Mouse (Mus musculus): Measurements from ENCODE around the gene Prdm15. TPM values are rescaled to one million over a fixed set of nuclear protein-coding genes. Genes with fewer than 3 reads are reported as not detected.

Prdm15 gene
- polyA plus RNA-seq, 1 experiment: 17.4 TPM

DNA sequence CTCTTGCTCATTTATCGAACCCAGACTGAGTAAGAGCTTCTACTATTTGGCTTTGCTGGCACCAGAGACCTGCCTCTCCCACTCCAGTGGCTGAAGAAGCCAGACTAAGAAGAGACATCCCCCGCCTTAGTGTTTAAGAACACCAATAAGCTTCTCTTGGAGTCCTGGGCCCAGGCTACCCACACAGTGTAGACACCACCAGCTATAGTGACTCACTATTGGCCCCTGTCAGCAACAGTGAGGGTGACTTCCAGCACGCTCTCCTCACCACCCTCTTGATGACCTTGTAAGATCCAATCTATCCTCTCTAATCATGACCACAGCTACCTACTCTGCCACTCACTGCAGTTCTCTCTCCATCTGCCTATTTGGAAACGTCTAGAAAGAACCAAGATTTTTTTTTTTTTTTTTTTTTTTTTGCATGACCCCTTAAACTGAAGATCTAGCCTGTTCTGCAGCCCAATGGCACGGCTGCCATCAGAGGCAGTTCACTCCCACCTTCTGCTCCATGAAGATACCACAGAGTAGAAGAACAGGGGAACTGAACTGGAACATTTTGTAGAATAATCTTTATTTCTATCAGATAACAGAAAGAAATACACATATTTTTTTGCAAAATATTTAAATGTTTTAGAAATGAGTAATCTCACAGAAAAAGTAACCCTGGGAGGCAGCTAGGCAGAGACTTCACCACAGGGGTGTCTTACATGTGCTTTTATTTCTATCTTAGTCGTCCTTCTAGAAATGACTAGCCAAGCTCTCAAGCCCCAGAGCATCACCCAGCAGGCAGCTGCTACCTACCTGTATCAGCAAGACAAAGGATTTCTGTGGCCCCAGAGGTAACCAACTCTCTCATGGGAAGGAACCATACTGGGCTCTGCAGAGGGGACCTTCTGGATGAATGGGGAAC is 17.8 kb upstream of the Prdm15 start:
- peaks cover 4% of the 10 kb centered on the region for H3K4me1 ChIP-seq (ENCODE audit: control insufficient read depth, insufficient read depth, low read length)
- H3K4me3 ChIP-seq (ENCODE audit: insufficient read depth, low read length): no peak overlapping the region
- H3K27ac ChIP-seq (ENCODE audit: insufficient read depth, low read length): no peak overlapping the region
- TF ChIP-seq POLR2A (IDR thresholded peaks at IDR 0.05; ENCODE audit: extremely low read depth, insufficient read depth, low read length): no peak
- no peak for TF ChIP-seq CTCF (IDR thresholded peaks at IDR 0.05; ENCODE audit: extremely low read depth, insufficient read depth, low read length)

DNA sequence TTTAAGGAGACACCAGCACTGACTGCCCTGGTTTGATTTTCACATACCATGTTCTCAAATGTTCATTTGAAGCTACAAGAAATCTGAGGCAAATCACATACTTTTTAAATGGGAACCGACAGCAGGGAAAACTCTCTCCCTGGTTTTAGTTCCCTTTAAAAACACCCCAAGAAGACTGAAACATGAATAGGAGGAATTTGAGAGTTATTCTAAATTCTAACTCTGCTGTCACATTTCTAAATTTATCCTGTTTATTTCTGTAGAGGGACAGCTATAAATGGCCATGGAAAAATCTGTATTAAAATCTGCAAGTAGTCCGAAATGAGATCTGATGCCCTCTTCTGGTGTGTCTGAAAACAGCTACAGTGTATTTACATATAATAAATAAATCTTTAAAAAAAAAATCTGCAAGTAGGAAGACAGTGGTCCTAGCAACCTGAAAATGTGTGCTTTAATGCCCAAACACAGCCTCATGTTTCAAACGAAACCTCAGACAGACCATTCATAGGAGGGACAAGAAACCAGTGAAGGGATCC is 12.3 kb upstream of the Prdm15 start:
- Histone ChIP-seq H3K4me1 (ENCODE audit: control insufficient read depth, insufficient read depth, low read length) (peaks cover 6% of the 10 kb centered on the region), H3K4me3 (ENCODE audit: insufficient read depth, low read length) (no peak overlapping the region), H3K27ac (ENCODE audit: insufficient read depth, low read length) (peak overlapping the region; percentile 77; the same call in 1 of the 2 replicates)
- TF ChIP-seq POLR2A (IDR thresholded peaks at IDR 0.05; ENCODE audit: extremely low read depth, insufficient read depth, low read length) (no peak), CTCF (IDR thresholded peaks at IDR 0.05; ENCODE audit: extremely low read depth, insufficient read depth, low read length) (no peak)

DNA sequence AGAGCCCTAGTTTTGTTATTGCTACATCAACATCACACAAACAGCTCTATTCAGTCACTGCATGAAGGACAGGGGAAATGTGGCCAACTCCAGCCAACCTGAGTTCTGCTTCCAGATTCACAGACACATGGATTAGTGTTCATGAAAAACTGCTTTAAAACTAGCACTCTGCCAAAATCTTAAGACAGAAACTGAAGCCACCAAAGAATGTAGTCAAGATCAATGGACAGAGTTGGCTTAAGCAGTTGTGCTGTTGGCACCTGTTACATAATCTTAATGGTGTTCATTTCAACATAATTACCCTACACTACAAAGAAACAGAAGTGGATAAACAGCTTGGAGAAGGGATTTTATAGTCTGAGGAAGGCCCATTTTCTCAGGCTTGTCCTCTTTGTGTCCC is 4.4 kb upstream of the Prdm15 start:
- TF ChIP-seq POLR2A (IDR thresholded peaks at IDR 0.05; ENCODE audit: extremely low read depth, insufficient read depth, low read length): no peak
- TF ChIP-seq CTCF (IDR thresholded peaks at IDR 0.05; ENCODE audit: extremely low read depth, insufficient read depth, low read length): no peak
- Histone ChIP-seq H3K27ac (ENCODE audit: insufficient read depth, low read length) (no peak overlapping the region), H3K4me3 (ENCODE audit: insufficient read depth, low read length) (no peak overlapping the region), H3K4me1 (ENCODE audit: control insufficient read depth, insufficient read depth, low read length) (no peaks in the 10 kb centered on the region)

DNA sequence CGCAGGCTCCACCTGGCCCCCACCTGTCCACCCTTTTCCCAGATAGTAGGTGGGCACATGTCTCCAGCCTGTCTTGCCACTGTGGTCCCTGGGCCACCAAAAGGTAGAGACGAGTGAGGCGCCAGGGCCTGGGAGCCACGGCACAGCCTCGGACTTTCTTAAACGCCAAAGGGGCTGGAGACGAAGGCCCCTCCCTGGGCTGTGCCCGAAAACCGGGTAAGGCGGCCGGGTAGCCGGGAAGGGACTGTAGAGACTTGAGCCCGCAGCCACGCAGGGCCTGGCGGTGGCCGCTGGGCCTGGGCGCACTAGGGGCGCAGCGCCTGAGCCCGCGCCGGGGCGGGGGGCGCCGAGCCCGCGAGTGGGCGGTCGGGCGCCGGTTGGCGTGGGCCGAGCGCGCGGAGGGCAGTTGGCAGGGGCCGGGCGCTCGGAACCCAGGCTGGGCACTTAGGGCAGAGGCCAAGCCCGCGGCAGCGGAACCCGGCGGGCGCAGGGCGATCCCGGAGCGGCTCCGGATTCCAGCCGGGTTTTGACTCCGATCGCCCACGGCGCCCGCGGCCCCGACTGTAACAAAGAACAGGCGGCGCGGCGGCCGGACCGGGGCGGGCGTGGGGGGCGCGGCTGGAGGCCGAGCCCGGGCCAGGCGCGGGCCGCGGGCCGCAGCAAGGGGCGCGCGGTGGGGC is 449 bp downstream of the Prdm15 start:
- Histone ChIP-seq H3K4me3 (ENCODE audit: insufficient read depth, low read length) (peak overlapping the region; percentile 66), H3K27ac (ENCODE audit: insufficient read depth, low read length) (peak overlapping the region; percentile 74), H3K4me1 (ENCODE audit: control insufficient read depth, insufficient read depth, low read length) (peaks cover 15% of the 10 kb centered on the region)
- TF ChIP-seq POLR2A (IDR thresholded peaks at IDR 0.05; ENCODE audit: extremely low read depth, insufficient read depth, low read length) (no peak), CTCF (IDR thresholded peaks at IDR 0.05; ENCODE audit: extremely low read depth, insufficient read depth, low read length) (no peak)

DNA sequence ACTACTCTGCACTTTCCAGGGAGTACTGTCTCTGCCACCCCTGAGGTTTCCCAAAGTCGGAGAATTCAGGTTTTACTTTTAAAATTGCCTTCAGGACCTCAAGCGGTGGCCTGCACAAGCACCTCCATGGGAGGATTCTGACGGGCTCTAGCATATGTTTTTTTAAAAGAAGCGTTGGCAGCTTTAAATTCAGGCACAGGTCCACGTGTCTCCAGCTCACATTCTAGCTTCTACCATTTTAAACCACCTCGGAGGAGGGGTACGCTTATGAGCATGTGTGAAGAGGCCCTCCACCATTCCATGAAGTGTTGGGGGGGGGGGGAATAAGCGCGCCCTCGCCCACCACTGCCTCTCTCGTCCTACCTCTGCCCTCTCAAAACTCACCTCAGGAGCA is 986 bp downstream of the Prdm15 start:
- TF ChIP-seq POLR2A (IDR thresholded peaks at IDR 0.05; ENCODE audit: extremely low read depth, insufficient read depth, low read length): no peak
- no peak for TF ChIP-seq CTCF (IDR thresholded peaks at IDR 0.05; ENCODE audit: extremely low read depth, insufficient read depth, low read length)
- H3K4me3 ChIP-seq (ENCODE audit: insufficient read depth, low read length): peak overlapping the region; percentile 66
- H3K4me1 ChIP-seq (ENCODE audit: control insufficient read depth, insufficient read depth, low read length): peaks cover 15% of the 10 kb centered on the region
- H3K27ac ChIP-seq (ENCODE audit: insufficient read depth, low read length): peak overlapping the region; percentile 74

DNA sequence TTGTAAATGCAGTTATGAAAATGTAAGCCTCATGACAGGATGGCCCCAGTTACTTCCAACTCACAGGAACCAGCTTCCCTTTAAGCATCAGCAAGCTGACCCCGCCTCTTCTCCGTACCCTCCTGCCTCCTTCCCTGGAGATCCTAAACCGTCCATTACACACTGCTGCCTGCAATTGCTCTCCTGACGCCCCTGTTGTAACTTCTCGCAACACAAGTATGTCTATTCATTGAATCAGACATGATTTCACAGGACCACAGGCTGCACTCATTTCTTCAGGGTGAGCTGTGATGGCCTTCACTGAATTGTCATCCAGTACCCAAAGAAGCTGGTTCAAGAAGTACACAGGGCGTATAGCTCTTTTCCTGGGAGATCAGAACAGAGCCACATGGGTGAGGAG is 2.8 kb downstream of the Prdm15 start:
- Histone ChIP-seq H3K27ac (ENCODE audit: insufficient read depth, low read length) (no peak overlapping the region), H3K4me1 (ENCODE audit: control insufficient read depth, insufficient read depth, low read length) (peaks cover 15% of the 10 kb centered on the region), H3K4me3 (ENCODE audit: insufficient read depth, low read length) (no peak overlapping the region)
- no peak for TF ChIP-seq POLR2A (IDR thresholded peaks at IDR 0.05; ENCODE audit: extremely low read depth, insufficient read depth, low read length)
- no peak for TF ChIP-seq CTCF (IDR thresholded peaks at IDR 0.05; ENCODE audit: extremely low read depth, insufficient read depth, low read length)

DNA sequence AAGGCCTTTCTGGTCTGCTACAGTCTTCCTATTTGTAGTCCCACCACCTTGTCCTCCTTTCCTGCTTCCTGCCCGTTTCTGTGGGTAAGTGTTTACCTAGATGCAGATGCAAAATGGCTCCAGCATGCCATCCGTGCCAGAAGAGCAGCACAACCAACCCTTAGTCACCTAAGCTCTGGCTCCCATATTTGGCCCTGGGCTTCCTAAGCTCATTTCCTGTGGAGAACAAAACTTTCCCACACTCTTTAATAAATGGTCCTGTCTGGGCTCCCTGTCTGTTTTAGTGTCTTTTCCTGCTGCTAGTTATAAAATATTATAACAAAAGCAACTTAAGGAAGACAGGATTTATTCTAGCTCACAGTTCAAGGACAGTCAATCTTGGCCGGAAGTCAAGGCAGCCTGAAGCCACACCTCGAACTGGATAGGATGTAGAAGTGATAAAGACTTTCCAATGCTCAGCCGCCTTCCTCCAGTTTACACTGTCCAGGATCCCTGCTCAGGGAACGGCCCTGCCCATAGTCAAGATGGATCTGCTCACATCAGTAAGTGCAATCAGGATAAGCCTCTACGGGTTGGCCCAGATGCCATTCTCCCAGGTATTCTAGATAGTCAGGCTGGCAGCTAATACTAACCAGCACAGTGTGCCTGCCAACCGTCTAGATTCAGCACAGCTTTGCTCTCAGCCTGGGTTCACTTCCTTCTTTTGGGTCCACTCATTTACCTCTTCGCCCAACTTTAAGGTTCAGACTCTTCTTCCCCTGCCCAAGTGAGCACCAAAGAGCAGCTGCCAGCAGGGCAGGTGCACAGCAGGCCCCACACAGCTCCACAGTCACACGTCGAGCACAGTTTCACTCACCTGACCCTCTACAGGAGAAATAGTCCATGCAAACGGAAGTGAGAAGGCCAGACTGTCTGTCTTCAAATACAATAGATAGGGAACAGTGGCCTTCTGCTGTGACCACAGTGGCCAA is 6.4 kb downstream of the Prdm15 start:
- Histone ChIP-seq H3K4me1 (ENCODE audit: control insufficient read depth, insufficient read depth, low read length) (peaks cover 15% of the 10 kb centered on the region), H3K4me3 (ENCODE audit: insufficient read depth, low read length) (no peak overlapping the region), H3K27ac (ENCODE audit: insufficient read depth, low read length) (no peak overlapping the region)
- TF ChIP-seq POLR2A (IDR thresholded peaks at IDR 0.05; ENCODE audit: extremely low read depth, insufficient read depth, low read length): no peak
- no peak for TF ChIP-seq CTCF (IDR thresholded peaks at IDR 0.05; ENCODE audit: extremely low read depth, insufficient read depth, low read length)

DNA sequence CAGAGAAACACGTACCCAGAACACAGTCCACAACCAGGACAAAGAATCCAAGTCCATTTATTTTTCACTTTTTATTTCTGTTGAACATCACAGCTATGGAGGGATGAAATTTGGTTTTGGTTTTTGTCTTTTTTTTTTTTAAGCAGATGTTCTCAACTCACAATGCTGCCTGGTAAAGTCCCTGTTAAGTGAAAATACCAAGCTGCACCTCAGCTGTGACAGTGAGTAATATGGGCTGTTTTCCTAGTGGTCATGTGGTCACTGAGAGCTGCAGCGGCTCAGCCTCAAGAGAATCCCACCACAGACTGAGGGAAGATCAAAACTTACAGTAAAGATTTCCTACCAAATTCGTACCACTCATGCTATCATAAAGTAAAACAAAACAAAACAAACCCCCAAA is 19.5 kb downstream of the Prdm15 start:
- Histone ChIP-seq H3K4me3 (ENCODE audit: insufficient read depth, low read length) (no peak overlapping the region), H3K4me1 (ENCODE audit: control insufficient read depth, insufficient read depth, low read length) (no peaks in the 10 kb centered on the region), H3K27ac (ENCODE audit: insufficient read depth, low read length) (no peak overlapping the region)
- TF ChIP-seq CTCF (IDR thresholded peaks at IDR 0.05; ENCODE audit: extremely low read depth, insufficient read depth, low read length): no peak
- no peak for TF ChIP-seq POLR2A (IDR thresholded peaks at IDR 0.05; ENCODE audit: extremely low read depth, insufficient read depth, low read length)

DNA sequence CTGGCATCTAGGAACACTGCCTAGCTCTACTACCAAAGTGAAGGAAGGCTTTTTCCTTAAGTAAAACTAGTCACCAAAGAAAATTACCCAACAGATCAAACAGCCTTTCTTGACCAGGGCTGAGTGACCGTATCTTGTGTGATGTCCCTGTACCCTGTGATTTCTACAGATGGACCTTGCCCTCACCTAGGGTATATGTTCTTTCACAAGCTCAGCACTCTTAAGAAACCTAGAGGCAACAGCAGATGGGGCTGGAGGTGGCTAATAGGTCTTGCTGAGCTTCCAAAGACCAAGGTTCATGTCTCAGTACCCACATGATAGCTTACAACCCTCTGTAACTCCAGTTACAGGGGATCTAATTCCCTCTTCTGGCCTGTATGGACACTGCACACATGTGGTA is 23.4 kb downstream of the Prdm15 start:
- no peak for TF ChIP-seq POLR2A (IDR thresholded peaks at IDR 0.05; ENCODE audit: extremely low read depth, insufficient read depth, low read length)
- no peak overlapping the region for H3K27ac ChIP-seq (ENCODE audit: insufficient read depth, low read length)

More for the DNA sequence above, 23.4 kb downstream of the Prdm15 start:
- Histone ChIP-seq H3K4me1 (ENCODE audit: control insufficient read depth, insufficient read depth, low read length) (no peaks in the 10 kb centered on the region), H3K4me3 (ENCODE audit: insufficient read depth, low read length) (no peak overlapping the region)

Data from cortical plate, adult 2 months (tissue).